Mouse (Mus musculus): ENCODE results near the gene Dync1i1.

DNA sequence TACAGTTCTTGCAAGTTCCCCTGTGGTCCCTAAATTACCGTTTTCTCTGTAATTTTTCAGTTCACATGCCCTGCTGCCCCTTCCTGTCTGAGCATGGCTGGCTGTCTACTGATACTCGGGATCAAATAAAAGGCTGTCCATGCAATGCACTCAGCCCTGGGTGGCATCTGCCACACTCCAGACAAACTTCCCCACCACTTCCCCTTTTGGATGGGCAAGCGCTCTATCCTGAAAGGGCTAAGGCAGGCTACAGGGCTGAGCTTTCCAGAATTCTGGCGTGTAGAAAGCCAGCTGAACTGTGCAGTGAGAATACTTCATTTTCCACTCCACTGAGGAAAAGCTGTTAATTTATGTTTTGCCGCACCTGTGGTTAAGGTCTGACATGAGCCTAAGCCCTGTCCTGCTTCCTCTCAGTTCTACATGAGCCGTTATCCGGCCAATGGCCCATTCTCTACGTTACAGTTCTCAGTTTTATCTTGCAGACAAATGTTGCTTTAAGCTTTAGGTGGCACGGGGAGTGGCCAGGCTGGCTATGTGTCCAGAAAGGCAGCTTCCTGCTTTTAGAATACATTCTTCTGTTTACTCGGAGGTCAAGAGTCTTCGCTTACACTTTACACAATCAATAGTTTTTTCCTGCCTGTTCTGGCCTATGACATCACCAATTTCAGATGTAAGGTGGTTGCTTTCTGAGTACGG lies 321.4 kb downstream of the Dync1i1 start:
- no peak for TF ChIP-seq CTCF (IDR thresholded peaks at IDR 0.05 in 2 of 3, conservative IDR thresholded peaks at IDR 0.05 in 1 of 3; ENCODE audit: control insufficient read depth in 1 of 3, insufficient read depth in 1 of 3, low read depth in 2 of 3, low read length in 3 of 3, poor library complexity in 1 of 3, severe bottlenecking in 1 of 3)
- TF ChIP-seq ZNF384 (IDR thresholded peaks at IDR 0.05; ENCODE audit: low read depth, low read length), result no peak
- TF ChIP-seq POLR2A (IDR thresholded peaks at IDR 0.05; ENCODE audit: control insufficient read depth in 1 of 2, insufficient read depth in 1 of 2, low read depth in 1 of 2, low read length in 2 of 2, poor library complexity in 1 of 2), result no peak
- TF ChIP-seq HCFC1 (IDR thresholded peaks at IDR 0.05; ENCODE audit: low read depth, low read length), result no peak
